In genomic region chr8:75018274-75018972, GRCm38 (mm10) we compare ENCODE assay signal across 10 mouse cellular contexts. TPM values are rescaled to one million over a fixed set of nuclear protein-coding genes. Genes with fewer than 3 reads are reported as not detected.
A peak's percentile ranks its signal among the peaks of the same experiment; 100 is the strongest.
DNase-seq lines count a peak whose midpoint lies in the region; ATAC-seq lines count a peak whose summit lies in the region.
"Had no signal": no experiment of that assay in that cellular context is flagged by ENCODE, and none has a peak within 500 bp of the region (broad histone marks: within the 10 kb centered on the region; RNA-seq: fewer than 3 reads in every experiment).

No protein-coding gene starts in this region.

- H3K36me3 ChIP-seq in heart, embryonic 11.5 days (ENCODE audit: control insufficient read depth, insufficient read depth, low read length), result peaks cover 24% of the 10 kb centered on the region
- peaks cover 20% of the 10 kb centered on the region for H3K36me3 ChIP-seq in kidney, embryonic 16.5 days (ENCODE audit: insufficient read depth, low read length)
- peaks cover 18% of the 10 kb centered on the region for H3K36me3 ChIP-seq in forebrain, embryonic 16.5 days (ENCODE audit: control insufficient read depth, insufficient read depth)

- no peak overlapping the region for H3K4me2 ChIP-seq in heart, embryonic 11.5 days
- H3K4me2 ChIP-seq in kidney, embryonic 16.5 days (replicated peaks; ENCODE audit: low read depth, low read length), result peak overlapping the region; percentile 15; the same call in 1 of the 2 replicates
- no peak overlapping the region for H3K4me2 ChIP-seq in forebrain, embryonic 16.5 days (ENCODE audit: low read length)
- H3K4me2 ChIP-seq: embryonic facial prominence, embryonic 13.5 days had no signal

- H3K27ac ChIP-seq in heart, embryonic 11.5 days (ENCODE audit: low read depth, low read length), result no peak overlapping the region
- H3K27ac ChIP-seq in kidney, embryonic 16.5 days (ENCODE audit: low read length), result peak overlapping the region; percentile 49
- no peak overlapping the region for H3K27ac ChIP-seq in forebrain, embryonic 16.5 days (ENCODE audit: low read length)
- H3K27ac ChIP-seq: embryonic facial prominence, embryonic 13.5 days; layer of hippocampus, adult 2 months had no signal

- H3K9me3 ChIP-seq in heart, embryonic 11.5 days (replicated peaks; ENCODE audit: control insufficient read depth, low read length), result no peaks in the 10 kb centered on the region
- no peaks in the 10 kb centered on the region for H3K9me3 ChIP-seq in kidney, embryonic 16.5 days (ENCODE audit: low read length)
- H3K9me3 ChIP-seq in forebrain, embryonic 16.5 days (ENCODE audit: control insufficient read depth, low read length), result no peaks in the 10 kb centered on the region
- H3K9me3 ChIP-seq: embryonic facial prominence, embryonic 13.5 days had no signal

- 0 out of 2 replicates have a peak, but pooled peaks have one; percentile 58 for ATAC-seq in heart, embryonic 11.5 days (replicated peaks; ENCODE audit: insufficient number of reproducible peaks, low FRiP score, low TSS enrichment)
- ATAC-seq in kidney, embryonic 16.5 days (ENCODE audit: low FRiP score, low TSS enrichment), result peak; percentile 74
- ATAC-seq in forebrain, embryonic 16.5 days, result no peak

- 17% methylated on average over 5 of the region's 5 CpGs for WGBS in heart, embryonic 11.5 days (ENCODE audit: insufficient replicate concordance)
- 30% methylated on average over 5 of the region's 5 CpGs for WGBS in kidney, embryonic 16.5 days
- 42% methylated on average over 5 of the region's 5 CpGs for WGBS in forebrain, embryonic 16.5 days

- H3K4me1 ChIP-seq in heart, embryonic 11.5 days (ENCODE audit: control insufficient read depth, insufficient read depth, low read length), result peaks cover 11% of the 10 kb centered on the region; the same call in 1 of the 2 replicates
- peaks cover 12% of the 10 kb centered on the region for H3K4me1 ChIP-seq in kidney, embryonic 16.5 days (ENCODE audit: insufficient read depth, low read length)
- H3K4me1 ChIP-seq in forebrain, embryonic 16.5 days (replicated peaks; ENCODE audit: control insufficient read depth, insufficient read depth, low read length), result no peaks in the 10 kb centered on the region

- no peak for DNase-seq in heart, adult 9 months (ENCODE audit: low spot score in 2 of 2)
- DNase-seq in 3134 (ENCODE audit: extremely low read depth, insufficient read length, low spot score), result peak; percentile 33
- DNase-seq in embryo, embryonic 10 days (ENCODE audit: low spot score), result peak; percentile 24
- no peak for DNase-seq in retina, postnatal 1 day
- no peak for DNase-seq in right cerebral cortex, postnatal 10 days (ENCODE audit: low spot score in 2 of 2)

- H3K4me3 ChIP-seq in heart, embryonic 11.5 days (ENCODE audit: low read depth, low read length), result no peak overlapping the region
- no peak overlapping the region for H3K4me3 ChIP-seq in kidney, embryonic 16.5 days (ENCODE audit: low read length)
- no peak overlapping the region for H3K4me3 ChIP-seq in forebrain, embryonic 16.5 days (replicated peaks; ENCODE audit: low read length)
- H3K4me3 ChIP-seq: embryonic facial prominence, embryonic 13.5 days; layer of hippocampus, adult 2 months had no signal

- H3K9ac ChIP-seq in heart, embryonic 11.5 days (ENCODE audit: low read depth, low read length), result no peak overlapping the region
- no peak overlapping the region for H3K9ac ChIP-seq in kidney, embryonic 16.5 days (replicated peaks; ENCODE audit: low read length)
- H3K9ac ChIP-seq in forebrain, embryonic 16.5 days (replicated peaks; ENCODE audit: low read depth, low read length), result no peak overlapping the region
- H3K9ac ChIP-seq: embryonic facial prominence, embryonic 13.5 days had no signal

- no peaks in the 10 kb centered on the region for H3K27me3 ChIP-seq in heart, embryonic 11.5 days (ENCODE audit: control insufficient read depth, insufficient read depth, low read length)
- no peaks in the 10 kb centered on the region for H3K27me3 ChIP-seq in kidney, embryonic 16.5 days (ENCODE audit: insufficient read depth, low read length)
- H3K27me3 ChIP-seq in forebrain, embryonic 16.5 days (replicated peaks; ENCODE audit: control insufficient read depth, insufficient read depth, low read length), result no peaks in the 10 kb centered on the region
- H3K27me3 ChIP-seq: embryonic facial prominence, embryonic 13.5 days had no signal

RNA-seq across cellular contexts. Expression of gene Tom1, which starts 15.1 kb away (rescaled TPM):
- polyA plus RNA-seq in heart, embryonic 11.5 days (2014; fragmentation: Nextera tagmentation; extraction: Ambion mirVana), result 35.8 and 40.6 TPM in 2 replicates
- 33.8 and 35.7 TPM in 2 replicates for polyA plus RNA-seq in kidney, embryonic 16.5 days (2015; fragmentation: Nextera tagmentation; extraction: Ambion mirVana)
- 13.4 and 17.4 TPM in 2 replicates for polyA plus RNA-seq in forebrain, embryonic 16.5 days (2015; fragmentation: Nextera tagmentation; extraction: Ambion mirVana)

RNA-seq across cellular contexts. Expression of gene Hmgxb4, which starts 25.3 kb away (rescaled TPM):
- 21.3 and 31.7 TPM in 2 replicates for polyA plus RNA-seq in heart, embryonic 11.5 days (2014; fragmentation: Nextera tagmentation; extraction: Ambion mirVana)
- 33.8 and 45.4 TPM in 2 replicates for polyA plus RNA-seq in kidney, embryonic 16.5 days (2015; fragmentation: Nextera tagmentation; extraction: Ambion mirVana)
- polyA plus RNA-seq in forebrain, embryonic 16.5 days (2015; fragmentation: Nextera tagmentation; extraction: Ambion mirVana), result 41.2 and 48.3 TPM in 2 replicates

Comparison
In these comparisons a context has a peak if more than half of its experiments do, and no peak if none do; other contexts are left out.
1. DNase-seq: peak in 3134 (single experiment) and embryo, embryonic 10 days (single experiment); none in heart, adult 9 months (0 of 2), retina, postnatal 1 day (single experiment) and right cerebral cortex, postnatal 10 days (0 of 2).